Mouse (Mus musculus) kidney, embryonic 16.5 days (tissue): ENCODE data around the gene Rgl1. TPM values are rescaled to one million over a fixed set of nuclear protein-coding genes. Genes with fewer than 3 reads are reported as not detected.

Source experiments
- ATAC-seq: fragments of 200-750 bp; cut with Nextera tagmentation; 2 replicates; pipeline ENCODE4 v1.8.0; 2017; ENCODE audit warnings: moderate TSS enrichment; ENCODE audit not compliant: low FRiP score, low TSS enrichment
- H3K27ac ChIP-seq: fragments of 300-500 bp; sonication (generic); 2 replicates; pipeline ENCODE4 v1.5.1; 2014; ENCODE audit warnings: low read length
- H3K27me3 ChIP-seq: fragments of 300-500 bp; sonication (generic); 2 replicates; pipeline ENCODE4 v1.6.1; 2014; ENCODE audit warnings: low read length, control low read depth, mixed read lengths; ENCODE audit not compliant: insufficient read depth
- H3K36me3 ChIP-seq: fragments of 300-500 bp; sonication (generic); 2 replicates; pipeline ENCODE4 v1.6.1; 2014; ENCODE audit warnings: low read length, control low read depth, mixed read lengths; ENCODE audit not compliant: insufficient read depth
- H3K4me1 ChIP-seq: fragments of 300-500 bp; sonication (generic); 2 replicates; pipeline ENCODE4 v1.6.1; 2014; ENCODE audit warnings: low read length, control low read depth, mixed read lengths; ENCODE audit not compliant: insufficient read depth
- H3K4me2 ChIP-seq: fragments of 300-500 bp; sonication (generic); replicated peaks from 2 replicates; pipeline ENCODE4 v1.6.1; 2014; ENCODE audit warnings: low read depth, low read length
- H3K4me3 ChIP-seq: fragments of 300-500 bp; sonication (generic); 2 replicates; pipeline ENCODE4 v1.5.1; 2014; ENCODE audit warnings: mild to moderate bottlenecking, low read length
- H3K9ac ChIP-seq: fragments of 300-500 bp; sonication (generic); replicated peaks from 2 replicates; pipeline ENCODE4 v1.6.1; 2014; ENCODE audit warnings: low read length
- H3K9me3 ChIP-seq: fragments of 300-500 bp; sonication (generic); 2 replicates; pipeline ENCODE4 v1.6.1; 2016; ENCODE audit warnings: low read length, control low read depth
- WGBS: fragments of 180-500 bp; shearing (Covaris S2); extraction: QIAGEN DNeasy Blood & Tissue Kit; methylation state at CpG from one replicate; pipeline ENCODE4 v1.1.7; 2014; 5-methylcytosine and 5-hydroxymethylcytosine counted together
- polyA plus RNA-seq: library from polyadenylated mRNA; unstranded; fragments of >200 nt; fragmentation: Nextera tagmentation; extraction: Ambion mirVana; gene quantifications from 2 replicates; pipeline ENCODE4 v1.2.1, GENCODE M21; 2015

The Rgl1 gene
- polyA plus RNA-seq, 1 experiment from 2014 or later: 58.6 TPM

GRCm38 (mm10) chr1:152536416-152537018 lies 229.6 kb downstream of the Rgl1 start:
- no peak overlapping the region for H3K9ac ChIP-seq
- H3K36me3 ChIP-seq: peaks cover 32% of the 10 kb centered on the region
- 45% methylated on average over 16 of the region's 16 CpGs for WGBS
- no peak overlapping the region for H3K4me2 ChIP-seq
- no peaks in the 10 kb centered on the region for H3K27me3 ChIP-seq
- H3K9me3 ChIP-seq: no peaks in the 10 kb centered on the region
- no peak overlapping the region for H3K4me3 ChIP-seq
- ATAC-seq: 0 out of 2 replicates have a peak, but pooled peaks have one; percentile 50
- peaks cover 34% of the 10 kb centered on the region for H3K4me1 ChIP-seq
- no peak overlapping the region for H3K27ac ChIP-seq

- Histone ChIP-seq H3K27me3 (no peaks in the 10 kb centered on the region), H3K9ac (no peak overlapping the region), H3K4me3 (no peak overlapping the region), H3K4me2 (no peak overlapping the region), H3K36me3 (peaks cover 34% of the 10 kb centered on the region), H3K9me3 (no peaks in the 10 kb centered on the region), H3K4me1 (peaks cover 35% of the 10 kb centered on the region), H3K27ac (no peak overlapping the region)
- WGBS: 77% methylated on average over 7 of the region's 7 CpGs
- no peak for ATAC-seq
Observed at GRCm38 (mm10) chr1:152534531-152534930, 231.6 kb downstream of the Rgl1 start.

GRCm38 (mm10) chr1:152531498-152531897 lies 234.7 kb downstream of the Rgl1 start:
- no peaks in the 10 kb centered on the region for H3K27me3 ChIP-seq
- 0 out of 2 replicates have a peak overlapping the region, but pooled peaks have one; percentile 9 for H3K27ac ChIP-seq
- H3K36me3 ChIP-seq: peaks cover 30% of the 10 kb centered on the region; the same call in 1 of the 2 replicates
- no peak overlapping the region for H3K9ac ChIP-seq
- H3K4me3 ChIP-seq: no peak overlapping the region
- WGBS: 15% methylated on average over 15 of the region's 15 CpGs
- peak; percentile 69 for ATAC-seq
- H3K4me1 ChIP-seq: peaks cover 26% of the 10 kb centered on the region
- H3K9me3 ChIP-seq: no peaks in the 10 kb centered on the region
- H3K4me2 ChIP-seq: peak overlapping the region; percentile 23; the same call in 1 of the 2 replicates

- Histone ChIP-seq H3K4me1 (peaks cover 19% of the 10 kb centered on the region), H3K4me2 (no peak overlapping the region), H3K27ac (no peak overlapping the region), H3K9me3 (no peaks in the 10 kb centered on the region), H3K4me3 (no peak overlapping the region), H3K36me3 (peaks cover 37% of the 10 kb centered on the region), H3K9ac (no peak overlapping the region), H3K27me3 (no peaks in the 10 kb centered on the region)
- ATAC-seq: no peak
- WGBS: 85% methylated on average over 3 of the region's 3 CpGs
Observed at GRCm38 (mm10) chr1:152528778-152529177, 237.4 kb downstream of the Rgl1 start.

- Histone ChIP-seq H3K9me3 (no peaks in the 10 kb centered on the region), H3K4me1 (peaks cover 16% of the 10 kb centered on the region), H3K4me2 (no peak overlapping the region), H3K27ac (no peak overlapping the region), H3K27me3 (no peaks in the 10 kb centered on the region), H3K36me3 (peaks cover 38% of the 10 kb centered on the region), H3K9ac (no peak overlapping the region), H3K4me3 (no peak overlapping the region)
- ATAC-seq: no peak
- WGBS: 78% methylated on average over 6 of the region's 6 CpGs
Observed at GRCm38 (mm10) chr1:152528214-152528613, 237.9 kb downstream of the Rgl1 start.

GRCm38 (mm10) chr1:152526154-152526553 lies 240.0 kb downstream of the Rgl1 start:
- Histone ChIP-seq H3K4me3 (no peak overlapping the region), H3K9me3 (no peaks in the 10 kb centered on the region), H3K27me3 (no peaks in the 10 kb centered on the region), H3K36me3 (peaks cover 40% of the 10 kb centered on the region), H3K4me2 (no peak overlapping the region), H3K9ac (no peak overlapping the region), H3K4me1 (no peaks in the 10 kb centered on the region), H3K27ac (no peak overlapping the region)
- no peak for ATAC-seq
- 86% methylated on average over 9 of the region's 9 CpGs for WGBS

GRCm38 (mm10) chr1:152524987-152525648 lies 241.0 kb downstream of the Rgl1 start:
- no peaks in the 10 kb centered on the region for H3K4me1 ChIP-seq
- H3K4me2 ChIP-seq: no peak overlapping the region
- peak; percentile 57; the same call in 1 of the 2 replicates for ATAC-seq
- H3K36me3 ChIP-seq: peaks cover 46% of the 10 kb centered on the region
- no peak overlapping the region for H3K4me3 ChIP-seq
- H3K27me3 ChIP-seq: no peaks in the 10 kb centered on the region
- no peak overlapping the region for H3K9ac ChIP-seq
- H3K27ac ChIP-seq: no peak overlapping the region
- no peaks in the 10 kb centered on the region for H3K9me3 ChIP-seq
- 17% methylated on average over 6 of the region's 6 CpGs for WGBS

GRCm38 (mm10) chr1:152524098-152524892 lies 241.9 kb downstream of the Rgl1 start:
- no peak for ATAC-seq
- WGBS: 85% methylated on average over 22 of the region's 22 CpGs
- H3K4me3 ChIP-seq: no peak overlapping the region
- H3K9me3 ChIP-seq: no peaks in the 10 kb centered on the region
- H3K9ac ChIP-seq: no peak overlapping the region
- H3K27me3 ChIP-seq: no peaks in the 10 kb centered on the region
- no peaks in the 10 kb centered on the region for H3K4me1 ChIP-seq
- no peak overlapping the region for H3K27ac ChIP-seq
- H3K36me3 ChIP-seq: peaks cover 50% of the 10 kb centered on the region
- no peak overlapping the region for H3K4me2 ChIP-seq

- no peak overlapping the region for H3K9ac ChIP-seq
- H3K4me3 ChIP-seq: no peak overlapping the region
- peaks cover 54% of the 10 kb centered on the region for H3K36me3 ChIP-seq
- no peak overlapping the region for H3K4me2 ChIP-seq
- no peaks in the 10 kb centered on the region for H3K27me3 ChIP-seq
- H3K27ac ChIP-seq: no peak overlapping the region
- no peak for ATAC-seq
- no peaks in the 10 kb centered on the region for H3K9me3 ChIP-seq
- WGBS: 84% methylated on average over 11 of the region's 11 CpGs
- no peaks in the 10 kb centered on the region for H3K4me1 ChIP-seq
Observed at GRCm38 (mm10) chr1:152523292-152523691, 242.9 kb downstream of the Rgl1 start.
